Mouse (Mus musculus): ENCODE data around the gene Repin1.

The Repin1 gene

GRCm38 (mm10) chr6:48626464-48626863, 32.8 kb downstream of the Repin1 start, which contains the start of gene AI854703:
TSS of gene AI854703 (plus strand) at chr6:48626764.
- in situ Hi-C loops (cut with MboI) = loop anchor here (25.0 kb wide), 1 partner anchor 439 kb away; no protein-coding TSS in a partner anchor

- in situ Hi-C loops (cut with MboI) = loop anchor here (25.0 kb wide), 1 partner anchor 440 kb away; no protein-coding TSS in a partner anchor
Observed at GRCm38 (mm10) chr6:48626984-48627383, 33.3 kb downstream of the Repin1 start.

DNA sequence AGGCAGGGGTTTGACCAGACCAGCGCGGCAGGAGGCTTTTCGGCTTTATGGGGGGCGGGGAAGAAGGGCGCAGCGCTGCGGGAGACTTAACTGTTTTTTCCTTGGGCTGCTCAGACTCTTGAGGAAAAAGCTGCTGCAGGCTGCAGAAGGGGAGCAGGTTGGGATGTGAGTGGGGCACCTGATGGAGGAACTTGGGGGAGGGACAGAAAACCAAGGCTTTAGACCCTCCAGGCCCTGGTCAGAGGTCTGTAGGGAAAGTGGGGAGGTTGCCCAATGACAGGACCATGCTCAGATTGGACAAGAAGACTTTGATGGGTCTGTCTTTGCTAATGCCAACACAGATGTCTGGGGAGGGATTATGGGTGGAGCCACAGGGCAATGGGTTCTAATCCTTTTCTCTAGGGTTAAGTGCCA, 33.8 kb downstream of the Repin1 start:
- in situ Hi-C loops (cut with MboI) = loop anchor here (25.0 kb wide), 1 partner anchor 440 kb away; no protein-coding TSS in a partner anchor

GRCm38 (mm10) chr6:48628377-48628776, 34.7 kb downstream of the Repin1 start:
- in situ Hi-C loops (cut with MboI) = loop anchor here (25.0 kb wide), 1 partner anchor 441 kb away; no protein-coding TSS in a partner anchor

- in situ Hi-C loops (cut with MboI) = loop anchor here (25.0 kb wide), 1 partner anchor 442 kb away; no protein-coding TSS in a partner anchor
Observed at GRCm38 (mm10) chr6:48628808-48629660, 35.4 kb downstream of the Repin1 start.

GRCm38 (mm10) chr6:48629661-48630034, 36.0 kb downstream of the Repin1 start:
- in situ Hi-C loops (cut with MboI) = loop anchor here (25.0 kb wide), 1 partner anchor 442 kb away; no protein-coding TSS in a partner anchor

- in situ Hi-C loops (cut with MboI) = loop anchor here (25.0 kb wide), 1 partner anchor 444 kb away; no protein-coding TSS in a partner anchor
Observed at GRCm38 (mm10) chr6:48630831-48631230, 37.1 kb downstream of the Repin1 start.

GRCm38 (mm10) chr6:48635105-48635504, 41.4 kb downstream of the Repin1 start:
- in situ Hi-C loops (cut with MboI) = loop anchor here (25.0 kb wide), 1 partner anchor 448 kb away; no protein-coding TSS in a partner anchor

DNA sequence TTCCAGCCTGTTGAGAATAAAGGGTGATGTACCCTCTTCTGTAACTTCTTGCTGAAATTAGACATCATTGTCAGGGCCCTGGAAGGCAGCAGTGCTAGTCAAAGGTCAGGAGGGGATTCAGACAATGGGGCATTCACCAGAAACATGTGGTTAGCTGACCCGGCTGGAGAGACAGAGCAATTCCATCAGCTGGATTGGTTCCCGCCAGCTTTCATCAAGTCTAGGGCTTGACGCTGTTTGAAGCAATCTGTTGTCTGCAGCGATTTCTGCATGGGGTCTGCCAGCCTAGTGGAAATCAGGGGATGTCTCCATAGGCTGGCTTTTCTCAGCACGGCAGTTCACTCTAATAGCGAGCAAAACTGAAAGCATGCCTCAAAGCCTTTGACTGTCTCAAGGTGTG, 42.8 kb downstream of the Repin1 start:
- in situ Hi-C loops (cut with MboI) = loop anchor here (25.0 kb wide), 1 partner anchor 449 kb away; no protein-coding TSS in a partner anchor

DNA sequence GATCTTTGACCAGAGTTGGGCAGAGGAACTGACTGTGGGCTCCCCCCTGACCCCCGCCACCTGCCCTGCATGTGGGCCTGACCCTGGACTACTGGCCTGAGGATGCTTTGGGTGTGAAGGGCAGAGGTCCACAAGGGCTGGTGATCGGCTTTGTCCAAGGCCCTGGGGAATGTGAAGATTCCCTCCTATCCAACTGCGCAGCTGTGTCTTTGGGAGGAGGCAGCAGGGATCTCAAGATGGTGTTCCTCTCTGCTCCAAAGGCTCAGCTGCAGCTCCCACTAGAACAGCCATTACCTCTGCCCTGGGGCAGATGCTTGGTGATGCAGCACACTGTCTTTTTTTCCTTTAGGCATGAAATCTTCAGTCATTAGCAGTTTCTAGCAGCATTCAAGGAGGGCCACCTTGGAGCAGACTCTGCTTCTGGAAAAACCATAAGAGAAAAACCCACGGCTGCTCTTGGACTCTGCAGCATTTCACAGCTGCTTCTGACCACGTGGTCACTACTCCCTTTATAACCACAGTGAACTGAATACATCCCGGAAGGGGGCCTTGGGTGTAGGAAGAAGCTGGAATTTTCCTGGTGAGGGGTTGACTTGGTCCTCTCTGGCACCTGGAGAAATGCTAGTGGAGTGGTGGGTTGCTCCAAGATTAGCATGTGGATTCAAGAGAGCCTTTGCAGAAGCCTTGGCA, 44.3 kb downstream of the Repin1 start:
- in situ Hi-C loops (cut with MboI) = loop anchor here (25.0 kb wide), 1 partner anchor 451 kb away; no protein-coding TSS in a partner anchor

- in situ Hi-C loops (cut with MboI) = loop anchor here (25.0 kb wide), 1 partner anchor 451 kb away; no protein-coding TSS in a partner anchor
Observed at GRCm38 (mm10) chr6:48638553-48638952, 44.9 kb downstream of the Repin1 start.

DNA sequence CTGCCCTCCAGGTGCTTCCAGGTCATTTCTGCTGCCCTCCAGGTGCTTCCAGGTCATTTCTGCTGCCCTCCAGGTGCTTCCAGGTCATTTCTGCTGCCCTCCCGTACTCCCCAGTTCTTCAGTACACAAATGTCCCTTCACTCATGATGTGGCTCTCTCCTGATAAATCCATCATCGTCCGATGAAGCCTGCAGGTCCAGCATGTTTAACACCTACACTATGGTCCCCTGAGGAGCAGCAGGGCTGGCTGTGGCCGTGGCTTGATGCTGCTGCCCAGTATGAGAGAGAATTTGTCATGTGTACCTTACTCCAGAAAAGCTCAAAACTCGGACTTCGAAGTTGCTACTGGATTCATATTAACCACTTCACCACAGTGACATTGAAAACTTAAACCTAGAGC, 47.7 kb downstream of the Repin1 start:
- in situ Hi-C loops (cut with MboI) = loop anchor here (25.0 kb wide), 1 partner anchor 454 kb away; no protein-coding TSS in a partner anchor

DNA sequence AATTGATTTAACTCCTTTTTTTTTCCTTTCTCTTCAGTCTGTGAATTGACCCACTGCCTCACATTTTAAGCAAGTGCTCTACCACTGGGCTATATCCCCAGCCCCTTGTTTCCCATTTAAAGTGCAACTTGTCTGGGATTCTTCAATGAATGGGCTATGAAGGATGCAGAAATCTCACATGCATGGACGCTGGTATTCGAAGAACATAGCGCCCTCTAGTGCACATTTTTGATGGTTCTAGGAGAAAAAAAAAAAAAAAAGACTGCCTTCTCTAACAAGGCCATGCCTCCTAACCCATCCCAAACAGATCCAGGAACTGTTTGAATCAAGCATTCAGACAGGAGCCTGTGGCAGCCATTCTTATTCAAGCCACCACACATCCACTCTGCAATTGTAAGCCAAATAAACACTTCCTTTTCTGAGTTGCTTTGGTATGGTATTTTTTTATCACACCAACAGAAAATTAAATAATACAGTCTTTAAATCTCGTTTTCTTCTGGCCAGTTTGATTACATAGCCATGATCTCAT, 49.1 kb downstream of the Repin1 start:
- in situ Hi-C loops (cut with MboI) = loop anchor here (25.0 kb wide), 1 partner anchor 456 kb away; no protein-coding TSS in a partner anchor

- in situ Hi-C loops (cut with MboI) = loop anchor here (5.0 to 25.0 kb wide), 3 partner anchors 47 to 458 kb away; partner anchors contain the start of gene Gimap3
Observed at GRCm38 (mm10) chr6:48645660-48646308, 52.1 kb downstream of the Repin1 start.

- in situ Hi-C loops (cut with MboI) = loop anchor here (5.0 to 25.0 kb wide), 3 partner anchors 46 to 459 kb away; partner anchors contain the start of gene Gimap3
Observed at GRCm38 (mm10) chr6:48646309-48646690, 52.6 kb downstream of the Repin1 start.

DNA sequence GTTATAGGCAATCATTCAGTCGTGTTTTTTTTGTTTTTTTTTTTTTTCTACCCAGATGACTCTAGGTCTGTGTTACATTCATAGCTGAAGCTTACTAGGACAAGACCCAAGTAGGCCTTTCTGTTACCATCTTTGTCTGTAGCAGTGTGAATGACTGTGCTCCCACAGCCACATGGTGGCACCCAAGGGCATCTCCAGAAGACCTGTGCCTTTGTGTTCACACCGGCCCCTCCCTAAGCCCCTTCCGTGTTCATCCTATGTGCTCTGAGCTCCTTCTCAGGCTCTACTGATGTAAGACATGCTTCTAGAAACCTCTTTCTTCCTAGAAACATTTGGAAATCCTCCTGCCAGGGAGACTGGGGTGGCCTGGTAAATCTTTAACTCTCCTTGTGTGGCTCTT, 53.3 kb downstream of the Repin1 start, which contains the start of gene Gimap8:
Gene Gimap8 (plus strand): TSS at position 240 of the 400 bp plus-strand sequence.
- in situ Hi-C loops (cut with MboI) = loop anchor here (5.0 to 25.0 kb wide), 3 partner anchors 45 to 460 kb away; partner anchors contain the start of gene Gimap3

DNA sequence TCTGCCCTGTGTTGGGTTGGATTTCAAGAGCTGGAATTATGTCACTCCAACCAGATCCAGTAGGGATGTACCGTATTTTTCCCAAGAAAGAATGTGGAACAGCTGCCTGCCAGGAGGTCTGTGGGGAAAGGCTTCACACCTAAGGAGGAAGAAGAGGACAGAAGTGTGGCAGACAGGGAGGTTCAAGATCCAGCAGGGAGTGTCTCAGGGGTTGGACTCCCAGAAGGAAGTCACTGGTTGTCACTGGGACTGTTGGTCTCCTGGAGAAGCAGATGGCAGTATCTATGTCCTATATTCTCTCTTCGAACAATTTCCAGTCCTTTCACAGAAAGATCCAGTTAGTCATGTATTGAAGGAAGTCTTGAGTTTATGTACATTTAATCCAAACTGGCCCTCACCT, 53.9 kb downstream of the Repin1 start:
- in situ Hi-C loops (cut with MboI) = loop anchor here (5.0 to 25.0 kb wide), 3 partner anchors 45 to 460 kb away; partner anchors contain the start of gene Gimap3

Measured in mature B cell (primary cell).